Mouse (Mus musculus) kidney, postnatal 0 days (tissue): ENCODE results near the gene Gli2. TPM values are rescaled to one million over a fixed set of nuclear protein-coding genes. Genes with fewer than 3 reads are reported as not detected.

ENCODE experiments used
- ATAC-seq: fragments of 200-750 bp; cut with Nextera tagmentation; replicated peaks from 2 replicates; pipeline ENCODE4 v1.8.0; 2017; ENCODE audit warnings: low read depth, moderate number of reproducible peaks, moderate TSS enrichment, moderate library complexity; ENCODE audit not compliant: low FRiP score
- DNase-seq: peaks from one replicate; pipeline ENCODE4 v3.0.0-alpha.2; 2016; ENCODE audit warnings: low spot score
- H3K27ac ChIP-seq: fragments of 300-500 bp; sonication (generic); 2 replicates; pipeline ENCODE4 v1.5.1; 2014; ENCODE audit warnings: mild to moderate bottlenecking
- H3K27me3 ChIP-seq: fragments of 300-500 bp; sonication (generic); 2 replicates; pipeline ENCODE4 v1.6.1; 2014; ENCODE audit warnings: low read length, mixed read lengths; ENCODE audit not compliant: insufficient read depth
- H3K36me3 ChIP-seq: fragments of 300-500 bp; sonication (generic); 2 replicates; pipeline ENCODE4 v1.6.1; 2014; ENCODE audit warnings: low read length, mixed read lengths; ENCODE audit not compliant: insufficient read depth
- H3K4me1 ChIP-seq: fragments of 300-500 bp; sonication (generic); replicated peaks from 2 replicates; pipeline ENCODE4 v1.6.1; 2014; ENCODE audit warnings: antibody characterized with exemption, low read length, mixed read lengths; ENCODE audit not compliant: insufficient read depth
- H3K4me2 ChIP-seq: fragments of 300-500 bp; sonication (generic); 2 replicates; pipeline ENCODE4 v1.6.1; 2014; ENCODE audit warnings: mild to moderate bottlenecking, low read length, moderate library complexity, mixed read lengths
- H3K4me3 ChIP-seq: fragments of 300-500 bp; sonication (generic); replicated peaks from 2 replicates; pipeline ENCODE4 v1.5.1; 2014; ENCODE audit warnings: low read depth, low read length
- H3K9ac ChIP-seq: fragments of 300-500 bp; sonication (generic); 2 replicates; pipeline ENCODE4 v1.6.1; 2014; ENCODE audit warnings: low read depth, low read length
- H3K9me3 ChIP-seq: fragments of 300-500 bp; sonication (generic); replicated peaks from 2 replicates; pipeline ENCODE4 v1.6.1; 2016; ENCODE audit warnings: low read length, inconsistent platforms, mixed read lengths
- CTCF ChIP-seq: IDR thresholded peaks from 2 replicates; pipeline ENCODE4 v1.5.1; 2016; ENCODE audit warnings: antibody characterized with exemption, low read depth, mild to moderate bottlenecking, moderate library complexity
- WGBS: fragments of 180-500 bp; shearing (Covaris S2); extraction: QIAGEN DNeasy Blood & Tissue Kit; methylation state at CpG from one replicate; pipeline ENCODE4 v1.1.7; 2014; 5-methylcytosine and 5-hydroxymethylcytosine counted together
- polyA plus RNA-seq: library from polyadenylated mRNA; unstranded; fragments of >200 nt; fragmentation: Nextera tagmentation; extraction: Ambion mirVana; gene quantifications from 2 replicates; pipeline ENCODE4 v1.2.1, GENCODE M21; 2015

Gene Gli2
- polyA plus RNA-seq, 1 experiment from 2014 or later = 2.6 TPM

DNA sequence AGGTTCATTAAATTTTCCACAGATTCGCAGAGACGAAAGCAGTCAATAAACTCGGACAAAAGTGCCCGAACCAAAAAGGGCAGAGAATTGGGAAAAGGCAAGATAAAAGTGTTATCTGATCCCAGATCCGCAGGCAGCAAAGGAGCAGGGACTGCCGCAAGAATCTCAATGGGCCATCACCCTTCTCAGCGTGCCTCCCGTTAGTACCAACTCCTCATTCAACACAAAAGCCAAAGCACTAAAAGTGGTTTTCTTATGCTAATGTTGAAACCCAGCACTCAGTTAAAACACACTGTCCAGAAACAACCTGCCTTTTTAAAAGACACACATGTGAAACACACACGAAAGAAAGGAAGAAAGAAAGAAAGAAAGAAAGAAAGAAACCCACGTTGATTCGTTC, 4.4 kb downstream of the Gli2 start:
- peaks cover 8% of the 10 kb centered on the region; the same call in 1 of the 2 replicates for H3K4me1 ChIP-seq
- 28% methylated on average over 11 of the region's 11 CpGs for WGBS
- no peaks in the 10 kb centered on the region for H3K9me3 ChIP-seq
- no peaks in the 10 kb centered on the region for H3K36me3 ChIP-seq
- H3K4me3 ChIP-seq = no peak overlapping the region
- H3K27ac ChIP-seq = no peak overlapping the region
- no peak overlapping the region for H3K9ac ChIP-seq
- no peak for TF ChIP-seq CTCF
- peaks cover 4% of the 10 kb centered on the region; the same call in 1 of the 2 replicates for H3K27me3 ChIP-seq
- DNase-seq (no peak), ATAC-seq (no peak)
- H3K4me2 ChIP-seq = peak overlapping the region; percentile 37; the same call in 1 of the 2 replicates

DNA sequence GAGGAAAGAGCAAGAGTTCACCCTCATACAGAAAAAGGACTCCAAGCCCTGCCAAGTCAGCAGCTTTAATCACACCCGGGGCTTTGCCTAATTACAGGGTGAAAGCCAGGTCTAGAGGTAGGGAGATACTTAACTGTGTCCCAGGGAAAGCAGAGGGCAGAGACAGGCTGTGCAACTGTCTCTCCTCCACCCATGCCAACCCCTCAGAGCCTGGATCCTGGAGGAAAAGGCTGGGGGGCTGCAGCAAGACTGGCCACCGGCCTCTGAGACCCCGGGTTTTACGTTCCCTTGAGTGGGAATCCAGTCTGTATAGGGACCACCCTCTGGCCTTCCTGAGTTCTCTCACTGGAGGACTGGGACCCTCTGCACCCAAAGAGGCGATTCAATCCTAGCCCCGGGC, 4.9 kb downstream of the Gli2 start:
- 18% methylated on average over 6 of the region's 6 CpGs for WGBS
- H3K9ac ChIP-seq = no peak overlapping the region
- H3K27me3 ChIP-seq = peaks cover 4% of the 10 kb centered on the region; the same call in 1 of the 2 replicates
- H3K4me3 ChIP-seq = no peak overlapping the region
- ATAC-seq (no peak), DNase-seq (no peak)
- H3K4me2 ChIP-seq = peak overlapping the region; percentile 37
- H3K36me3 ChIP-seq = no peaks in the 10 kb centered on the region
- no peak overlapping the region for H3K27ac ChIP-seq
- peaks cover 8% of the 10 kb centered on the region; the same call in 1 of the 2 replicates for H3K4me1 ChIP-seq
- TF ChIP-seq CTCF = no peak
- H3K9me3 ChIP-seq = no peaks in the 10 kb centered on the region

- TF ChIP-seq CTCF = no peak
- H3K9me3 ChIP-seq = no peaks in the 10 kb centered on the region
- DNase-seq (peak; percentile 64), ATAC-seq (peak; percentile 67)
- H3K4me1 ChIP-seq = peaks cover 8% of the 10 kb centered on the region; the same call in 1 of the 2 replicates
- peak overlapping the region; percentile 83 for H3K4me2 ChIP-seq
- peak overlapping the region; percentile 48 for H3K4me3 ChIP-seq
- peaks cover 4% of the 10 kb centered on the region; the same call in 1 of the 2 replicates for H3K27me3 ChIP-seq
- H3K9ac ChIP-seq = peak overlapping the region; percentile 71
- 5% methylated on average over 54 of the region's 61 CpGs for WGBS
- H3K27ac ChIP-seq = peak overlapping the region; percentile 75
- H3K36me3 ChIP-seq = no peaks in the 10 kb centered on the region
Observed at GRCm38 (mm10) chr1:119047462-119048371, 5.7 kb downstream of the Gli2 start.

DNA sequence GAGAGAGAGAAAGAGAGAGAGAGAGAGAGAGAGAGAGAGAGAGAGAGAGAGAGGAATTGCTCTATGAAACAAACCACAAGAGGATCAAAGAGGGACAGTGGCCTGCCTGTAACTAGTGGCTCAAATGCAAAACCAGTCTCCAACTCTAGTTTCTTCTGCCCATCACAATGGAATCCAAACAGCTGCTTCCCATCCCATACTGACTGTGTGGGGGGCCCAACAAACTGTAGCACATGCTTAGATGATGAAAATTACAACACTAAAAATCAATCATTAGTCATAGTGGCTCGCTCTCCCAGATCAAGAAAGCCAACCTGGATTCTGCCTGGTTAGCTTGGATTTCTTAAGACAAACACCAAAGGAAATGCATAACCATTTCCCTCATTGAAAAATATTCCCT, 15.0 kb downstream of the Gli2 start:
- TF ChIP-seq CTCF = no peak
- WGBS = 64% methylated on average over 1 of the region's 1 CpGs
- Histone ChIP-seq H3K4me3 (no peak overlapping the region), H3K27me3 (no peaks in the 10 kb centered on the region), H3K4me2 (no peak overlapping the region), H3K4me1 (peaks cover 9% of the 10 kb centered on the region; the same call in 1 of the 2 replicates), H3K27ac (no peak overlapping the region), H3K9ac (no peak overlapping the region), H3K9me3 (no peaks in the 10 kb centered on the region), H3K36me3 (no peaks in the 10 kb centered on the region)
- ATAC-seq (no peak), DNase-seq (peak; percentile 16)

GRCm38 (mm10) chr1:119035931-119036330, 17.5 kb downstream of the Gli2 start:
- Histone ChIP-seq H3K4me3 (no peak overlapping the region), H3K9ac (no peak overlapping the region), H3K36me3 (no peaks in the 10 kb centered on the region), H3K27ac (no peak overlapping the region), H3K4me1 (peaks cover 9% of the 10 kb centered on the region; the same call in 1 of the 2 replicates), H3K27me3 (no peaks in the 10 kb centered on the region), H3K9me3 (no peaks in the 10 kb centered on the region), H3K4me2 (no peak overlapping the region)
- DNase-seq (no peak), ATAC-seq (no peak)
- no peak for TF ChIP-seq CTCF
- WGBS = 76% methylated on average over 8 of the region's 8 CpGs

- WGBS = 46% methylated on average over 9 of the region's 9 CpGs
- Histone ChIP-seq H3K27me3 (no peaks in the 10 kb centered on the region), H3K36me3 (no peaks in the 10 kb centered on the region), H3K27ac (0 out of 2 replicates have a peak overlapping the region, but pooled peaks have one; percentile 0), H3K9ac (no peak overlapping the region), H3K4me1 (peaks cover 9% of the 10 kb centered on the region; the same call in 1 of the 2 replicates), H3K4me3 (no peak overlapping the region), H3K9me3 (no peaks in the 10 kb centered on the region), H3K4me2 (no peak overlapping the region)
- peak; percentile 77 for DNase-seq
- no peak for TF ChIP-seq CTCF
- no peak for ATAC-seq
Observed at GRCm38 (mm10) chr1:119035301-119035700, 18.1 kb downstream of the Gli2 start.
